Mouse (Mus musculus): ENCODE measurements at regions not wholly inside any gene's neighbourhood (a gene's known extent, or its start where the extent isn't known, plus 50 kb on each side); places are given as distances from the start of the nearest gene placed in this dataset.

DNA sequence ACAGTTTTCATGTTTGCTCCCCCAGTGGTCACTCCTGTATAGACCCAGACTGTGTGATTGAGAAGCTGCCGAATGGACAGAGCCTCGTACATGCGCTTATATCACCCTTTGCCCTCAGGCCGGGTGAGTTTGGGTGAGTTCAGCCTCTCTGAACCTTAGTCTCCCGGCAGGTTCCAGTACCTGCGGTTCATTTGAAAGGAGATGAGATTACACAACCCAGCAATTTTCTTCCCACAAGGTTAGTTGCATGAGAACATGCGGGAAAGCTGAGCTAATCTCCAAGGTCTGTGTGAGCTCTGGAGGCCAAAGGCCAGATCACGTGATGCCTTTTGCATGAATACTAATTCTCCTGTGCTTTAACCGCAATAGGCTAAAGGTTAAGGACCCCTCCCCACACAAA is 378.1 kb upstream of the Tbx3 start:
- TF ChIP-seq ZKSCAN1 (IDR thresholded peaks at IDR 0.05; ENCODE audit: low read depth, low read length) (no peak), MAFK (IDR thresholded peaks at IDR 0.05; ENCODE audit: borderline replicate concordance, low read depth, low read length) (no peak), POLR2AphosphoS2 (IDR thresholded peaks at IDR 0.05; ENCODE audit: low read length) (no peak), HCFC1 (IDR thresholded peaks at IDR 0.05; ENCODE audit: low read depth, low read length) (no peak), CTCF (IDR thresholded peaks at IDR 0.05 in 2 of 3, conservative IDR thresholded peaks at IDR 0.05 in 1 of 3; ENCODE audit: control insufficient read depth in 1 of 3, insufficient read depth in 1 of 3, low read depth in 2 of 3, low read length in 3 of 3, poor library complexity in 1 of 3, severe bottlenecking in 1 of 3) (no peak)
